3 mouse cellular contexts compared by ENCODE assay signal in genomic region chr19:58050410-58050809, GRCm38 (mm10).
A peak's percentile ranks its signal among the peaks of the same experiment; 100 is the strongest.
DNase-seq lines count a peak whose midpoint lies in the region; ATAC-seq and TF ChIP-seq lines count a peak whose summit lies in the region.
"Not testable (repeated sequence)": the region's sequence is repeated elsewhere in the genome, so short reads cannot be mapped to it uniquely, and the experiment has no call there.

No protein-coding gene starts in this region.

- DNase-seq in heart, adult 11 months, result peak; percentile 50
- DNase-seq in liver, adult 2 months (ENCODE audit: extremely low read depth, low read depth, low spot score), result peak; percentile 98
- DNase-seq in liver, postnatal 0 days, result not testable (repeated sequence)

- not testable (repeated sequence) for H3K27me3 ChIP-seq in liver, adult 2 months (ENCODE audit: control insufficient read depth, insufficient read depth, low read length); liver, postnatal 0 days (ENCODE audit: insufficient read depth, low read length)

- TF ChIP-seq CTCF in liver, adult 2 months (IDR thresholded peaks at IDR 0.05; ENCODE audit: low read depth, low read length); liver, postnatal 0 days (IDR thresholded peaks at IDR 0.05; ENCODE audit: low read depth): not testable (repeated sequence)

- H3K4me3 ChIP-seq in liver, adult 2 months (ENCODE audit: insufficient read depth, low read depth, low read length); liver, postnatal 0 days (ENCODE audit: low read depth, low read length): not testable (repeated sequence)

- not testable (repeated sequence) for TF ChIP-seq POLR2A in liver, adult 2 months (IDR thresholded peaks at IDR 0.05; ENCODE audit: extremely low read depth, insufficient read depth, low read length)

- H3K4me1 ChIP-seq in liver, adult 2 months (ENCODE audit: control insufficient read depth, insufficient read depth, low read length); liver, postnatal 0 days (ENCODE audit: insufficient read depth): not testable (repeated sequence)

- peak; percentile 47; the same call in 1 of the 2 replicates for TF ChIP-seq EP300 in liver, postnatal 0 days (IDR thresholded peaks at IDR 0.05; ENCODE audit: low read depth)

- ATAC-seq in liver, postnatal 0 days, result peak; percentile 93

- 0 out of 2 replicates have a peak overlapping the region, but pooled peaks have one; percentile 22 for H3K27ac ChIP-seq in liver, adult 2 months (replicated peaks; ENCODE audit: insufficient read depth, low read depth, low read length)
- not testable (repeated sequence) for H3K27ac ChIP-seq in liver, postnatal 0 days (ENCODE audit: low read depth)

- not testable (repeated sequence) for H3K79me2 ChIP-seq in liver, adult 2 months (ENCODE audit: control insufficient read depth, insufficient read depth, low read length)

- not testable (repeated sequence) for H3K4me2 ChIP-seq in liver, postnatal 0 days (ENCODE audit: low read depth, low read length)

- not testable (repeated sequence) for H3K9ac ChIP-seq in liver, adult 2 months (ENCODE audit: low read depth, low read length); liver, postnatal 0 days (replicated peaks)

- not testable (repeated sequence) for H3K36me3 ChIP-seq in liver, adult 2 months (ENCODE audit: control insufficient read depth, insufficient read depth, low read length); liver, postnatal 0 days (replicated peaks; ENCODE audit: insufficient read depth, low read length)

- 33% methylated on average over 9 of the region's 9 CpGs for WGBS in liver, adult 2 months
- 62% methylated on average over 8 of the region's 9 CpGs for WGBS in liver, postnatal 0 days (ENCODE audit: insufficient replicate concordance)

- not testable (repeated sequence) for H3K9me3 ChIP-seq in liver, postnatal 0 days (ENCODE audit: low read length)
